8 mouse cellular contexts compared by ENCODE assay signal in the genomic region with DNA sequence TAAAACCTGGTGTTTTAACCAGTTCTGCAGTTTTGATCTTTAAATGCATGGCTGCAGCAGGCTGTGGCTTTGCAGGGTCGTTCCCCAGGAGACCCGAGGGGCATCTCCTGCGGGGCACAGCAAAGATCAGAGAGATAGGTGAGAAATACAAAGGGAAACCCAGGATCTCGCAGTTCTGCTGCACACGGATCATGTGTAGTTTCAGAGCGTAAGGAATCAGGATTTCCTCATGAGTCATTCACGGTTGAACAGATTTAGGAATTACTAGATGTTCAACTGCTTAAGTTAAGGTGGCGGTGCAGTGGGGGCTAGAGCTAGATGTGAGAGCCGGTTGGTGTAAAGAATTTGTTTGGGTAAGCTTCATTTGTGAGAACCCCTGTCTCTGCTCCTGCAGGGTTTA. TPM values are rescaled to one million over a fixed set of nuclear protein-coding genes. Genes with fewer than 3 reads are reported as not detected.
DNase-seq lines count a peak whose midpoint lies in the region; ATAC-seq and TF ChIP-seq lines count a peak whose summit lies in the region.

No protein-coding gene starts in this region.

- H3K9ac ChIP-seq in lung, embryonic 14.5 days, result peak overlapping the region; percentile 46
- H3K9ac ChIP-seq in forebrain, embryonic 15.5 days (replicated peaks), result peak overlapping the region; percentile 73
- peak overlapping the region; percentile 76 for H3K9ac ChIP-seq in intestine, embryonic 16.5 days (ENCODE audit: low read depth, low read length)
- peak overlapping the region; percentile 86 for H3K9ac ChIP-seq in midbrain, embryonic 13.5 days (replicated peaks)

- WGBS in lung, embryonic 14.5 days, result 6% methylated on average over 9 of the region's 9 CpGs
- under 1% methylated on average over 9 of the region's 9 CpGs for WGBS in forebrain, embryonic 15.5 days
- WGBS in intestine, embryonic 16.5 days, result 4% methylated on average over 9 of the region's 9 CpGs
- WGBS in midbrain, embryonic 13.5 days, result under 1% methylated on average over 9 of the region's 9 CpGs

- H3K36me3 ChIP-seq in lung, embryonic 14.5 days (ENCODE audit: insufficient read depth), result peaks cover 16% of the 10 kb centered on the region
- H3K36me3 ChIP-seq in forebrain, embryonic 15.5 days, result peaks cover 8% of the 10 kb centered on the region; the same call in 1 of the 2 replicates
- no peaks in the 10 kb centered on the region for H3K36me3 ChIP-seq in intestine, embryonic 16.5 days (ENCODE audit: control insufficient read depth, insufficient read depth, low read length)
- H3K36me3 ChIP-seq in midbrain, embryonic 13.5 days, result peaks cover 19% of the 10 kb centered on the region

- DNase-seq in lung, embryonic 14.5 days, result peak; percentile 46
- DNase-seq in lung, postnatal 36 days, result no peak
- DNase-seq in brain, adult 2 months (ENCODE audit: low read depth, low spot score), result peak; percentile 72
- peak; percentile 5 for DNase-seq in yolk sac, embryonic 10.5 days (ENCODE audit: low spot score)
- no peak for DNase-seq in c-Kit-positive CD71-positive TER-119-positive erythroid progenitor cells, embryonic 14.5 days (ENCODE audit: low spot score)

- no peak for TF ChIP-seq CTCF in lung, embryonic 14.5 days (IDR thresholded peaks at IDR 0.05; ENCODE audit: low read depth)

- peak overlapping the region; percentile 54 for H3K4me3 ChIP-seq in lung, embryonic 14.5 days (ENCODE audit: low read depth, low read length)
- H3K4me3 ChIP-seq in forebrain, embryonic 15.5 days, result peak overlapping the region; percentile 82
- H3K4me3 ChIP-seq in intestine, embryonic 16.5 days (ENCODE audit: low read length), result peak overlapping the region; percentile 77
- H3K4me3 ChIP-seq in midbrain, embryonic 13.5 days (replicated peaks), result peak overlapping the region; percentile 83

- H3K27ac ChIP-seq in lung, embryonic 14.5 days (ENCODE audit: low read depth), result peak overlapping the region; percentile 47; the same call in 1 of the 2 replicates
- H3K27ac ChIP-seq in forebrain, embryonic 15.5 days (replicated peaks), result peak overlapping the region; percentile 81
- peak overlapping the region; percentile 11; the same call in 1 of the 2 replicates for H3K27ac ChIP-seq in intestine, embryonic 16.5 days (ENCODE audit: low read length)
- peak overlapping the region; percentile 79 for H3K27ac ChIP-seq in midbrain, embryonic 13.5 days

- ATAC-seq in lung, embryonic 14.5 days (ENCODE audit: insufficient read depth), result peak; percentile 4; the same call in 1 of the 2 replicates
- no peak; the same call in 1 of the 2 replicates for ATAC-seq in forebrain, embryonic 15.5 days (replicated peaks)
- no peak for ATAC-seq in intestine, embryonic 16.5 days
- ATAC-seq in midbrain, embryonic 13.5 days, result no peak

- H3K9me3 ChIP-seq in lung, embryonic 14.5 days (ENCODE audit: low read depth, low read length), result no peaks in the 10 kb centered on the region
- H3K9me3 ChIP-seq in forebrain, embryonic 15.5 days, result no peaks in the 10 kb centered on the region
- H3K9me3 ChIP-seq in intestine, embryonic 16.5 days (ENCODE audit: control insufficient read depth, low read length), result no peaks in the 10 kb centered on the region
- no peaks in the 10 kb centered on the region for H3K9me3 ChIP-seq in midbrain, embryonic 13.5 days

- H3K4me1 ChIP-seq in lung, embryonic 14.5 days (ENCODE audit: insufficient read depth), result no peaks in the 10 kb centered on the region; the same call in 1 of the 2 replicates
- H3K4me1 ChIP-seq in forebrain, embryonic 15.5 days, result peaks cover 24% of the 10 kb centered on the region
- H3K4me1 ChIP-seq in intestine, embryonic 16.5 days (ENCODE audit: control insufficient read depth, insufficient read depth, low read length), result peaks cover 4% of the 10 kb centered on the region; the same call in 1 of the 2 replicates
- H3K4me1 ChIP-seq in midbrain, embryonic 13.5 days (replicated peaks), result peaks cover 41% of the 10 kb centered on the region

- no peaks in the 10 kb centered on the region for H3K27me3 ChIP-seq in lung, embryonic 14.5 days (ENCODE audit: insufficient read depth, low read length)
- H3K27me3 ChIP-seq in forebrain, embryonic 15.5 days, result no peaks in the 10 kb centered on the region
- H3K27me3 ChIP-seq in intestine, embryonic 16.5 days (replicated peaks; ENCODE audit: control insufficient read depth, insufficient read depth, low read length), result no peaks in the 10 kb centered on the region
- H3K27me3 ChIP-seq in midbrain, embryonic 13.5 days, result no peaks in the 10 kb centered on the region

- H3K4me2 ChIP-seq in lung, embryonic 14.5 days, result peak overlapping the region; percentile 75
- H3K4me2 ChIP-seq in forebrain, embryonic 15.5 days (replicated peaks), result peak overlapping the region; percentile 68
- peak overlapping the region; percentile 78 for H3K4me2 ChIP-seq in intestine, embryonic 16.5 days (ENCODE audit: low read depth, low read length)
- H3K4me2 ChIP-seq in midbrain, embryonic 13.5 days (replicated peaks), result peak overlapping the region; percentile 87

RNA-seq across cellular contexts. Expression of a gene that starts 0.8 kb away (rescaled TPM):
- polyA plus RNA-seq in lung, embryonic 14.5 days (2014; fragmentation: Nextera tagmentation; extraction: Ambion mirVana), result 90.4 and 99.9 TPM in 2 replicates
- polyA plus RNA-seq in forebrain, embryonic 15.5 days (2015; fragmentation: Nextera tagmentation; extraction: Ambion mirVana), result 79.6 and 88.7 TPM in 2 replicates
- 46.9 and 50.0 TPM in 2 replicates for polyA plus RNA-seq in intestine, embryonic 16.5 days (2015; fragmentation: Nextera tagmentation; extraction: Ambion mirVana)
- 170 and 177 TPM in 2 replicates for polyA plus RNA-seq in midbrain, embryonic 13.5 days (2015; fragmentation: Nextera tagmentation; extraction: Ambion mirVana)

Comparison
In these comparisons a context has a peak if more than half of its experiments do, and no peak if none do; other contexts are left out.
1. DNase-seq: peak in lung, embryonic 14.5 days (single experiment), brain, adult 2 months (single experiment) and yolk sac, embryonic 10.5 days (single experiment); none in lung, postnatal 36 days (single experiment) and c-Kit-positive CD71-positive TER-119-positive erythroid progenitor cells, embryonic 14.5 days (single experiment).
2. H3K27ac ChIP-seq: peak in every context shown above with its lines; median percentile 81 in forebrain, embryonic 15.5 days; 79 in midbrain, embryonic 13.5 days; 47 in lung, embryonic 14.5 days; 11 in intestine, embryonic 16.5 days.
3. Peak in every context shown above with its lines, with median percentiles within 50 percentile points of each other: H3K4me2 ChIP-seq, H3K4me3 ChIP-seq and H3K9ac ChIP-seq.